Mouse (Mus musculus) forebrain, embryonic 15.5 days (tissue): ENCODE measurements around the gene Slc52a3. TPM values are rescaled to one million over a fixed set of nuclear protein-coding genes. Genes with fewer than 3 reads are reported as not detected.

Experiments
- ATAC-seq: fragments of 200-750 bp; cut with Nextera tagmentation; replicated peaks from 2 replicates; pipeline ENCODE4 v1.8.0; 2017; ENCODE audit warnings: mild to moderate bottlenecking, moderate TSS enrichment, moderate library complexity
- H3K27ac ChIP-seq: fragments of 300-500 bp; sonication (generic); replicated peaks from 2 replicates; pipeline ENCODE4 v1.5.1; 2015; ENCODE audit warnings: mild to moderate bottlenecking, inconsistent platforms
- H3K27me3 ChIP-seq: fragments of 300-500 bp; sonication (generic); 2 replicates; pipeline ENCODE4 v1.6.1; 2015; ENCODE audit warnings: inconsistent platforms
- H3K36me3 ChIP-seq: fragments of 300-500 bp; sonication (generic); 2 replicates; pipeline ENCODE4 v1.6.1; 2015; ENCODE audit warnings: mild to moderate bottlenecking, inconsistent platforms
- H3K4me1 ChIP-seq: fragments of 300-500 bp; sonication (generic); 2 replicates; pipeline ENCODE4 v1.6.1; 2015; ENCODE audit warnings: inconsistent platforms
- H3K4me2 ChIP-seq: fragments of 300-500 bp; sonication (generic); replicated peaks from 2 replicates; pipeline ENCODE4 v1.6.1; 2015; ENCODE audit warnings: mild to moderate bottlenecking, inconsistent platforms
- H3K4me3 ChIP-seq: fragments of 300-500 bp; sonication (generic); 2 replicates; pipeline ENCODE4 v1.5.1; 2015; ENCODE audit warnings: mild to moderate bottlenecking, inconsistent platforms
- H3K9ac ChIP-seq: fragments of 300-500 bp; sonication (generic); replicated peaks from 2 replicates; pipeline ENCODE4 v1.6.1; 2015; ENCODE audit warnings: mild to moderate bottlenecking, inconsistent platforms
- H3K9me3 ChIP-seq: fragments of 300-500 bp; sonication (generic); 2 replicates; pipeline ENCODE4 v1.6.1; 2016; ENCODE audit warnings: inconsistent platforms
- WGBS: fragments of 180-500 bp; shearing (Covaris S2); methylation state at CpG from one replicate; pipeline ENCODE4 v1.1.7; 2015; ENCODE audit warnings: mixed read lengths; 5-methylcytosine and 5-hydroxymethylcytosine counted together
- polyA plus RNA-seq: library from polyadenylated mRNA; unstranded; fragments of >200 nt; fragmentation: Nextera tagmentation; extraction: Ambion mirVana; gene quantifications from 2 replicates; pipeline ENCODE4 v1.2.1, GENCODE M21; 2015

Gene Slc52a3
- polyA plus RNA-seq, 1 experiment from 2014 or later = 0.84 TPM

- peaks cover 52% of the 10 kb centered on the region for H3K4me1 ChIP-seq
- no peak overlapping the region for H3K4me3 ChIP-seq
- H3K36me3 ChIP-seq = no peaks in the 10 kb centered on the region
- H3K9ac ChIP-seq = 0 out of 2 replicates have a peak overlapping the region, but pooled peaks have one; percentile 5
- WGBS = 85% methylated on average over 4 of the region's 4 CpGs
- no peaks in the 10 kb centered on the region for H3K27me3 ChIP-seq
- no peak overlapping the region for H3K27ac ChIP-seq
- no peaks in the 10 kb centered on the region for H3K9me3 ChIP-seq
- H3K4me2 ChIP-seq = no peak overlapping the region; the same call in 1 of the 2 replicates
- no peak for ATAC-seq
These were observed 18.4 kb upstream of the Slc52a3 start for GRCm38 (mm10) chr2:151977689-151978440.

- H3K4me3 ChIP-seq = no peak overlapping the region
- H3K36me3 ChIP-seq = no peaks in the 10 kb centered on the region
- no peaks in the 10 kb centered on the region for H3K27me3 ChIP-seq
- H3K4me1 ChIP-seq = peaks cover 45% of the 10 kb centered on the region
- no peaks in the 10 kb centered on the region for H3K9me3 ChIP-seq
- WGBS = 72% methylated on average over 6 of the region's 6 CpGs
- H3K4me2 ChIP-seq = peak overlapping the region; percentile 90
- H3K27ac ChIP-seq = no peak overlapping the region
- ATAC-seq = no peak
- no peak overlapping the region for H3K9ac ChIP-seq
These were observed 17.8 kb upstream of the Slc52a3 start for GRCm38 (mm10) chr2:151978494-151978893.

GRCm38 (mm10) chr2:151979470-151980354 lies 16.6 kb upstream of the Slc52a3 start, which contains the start of gene Fam110a:
Gene Fam110a, minus strand, starts transcription at chr2:151980219.
- no peaks in the 10 kb centered on the region for H3K36me3 ChIP-seq
- no peaks in the 10 kb centered on the region for H3K9me3 ChIP-seq
- peak; percentile 91 for ATAC-seq
- peaks cover 34% of the 10 kb centered on the region for H3K4me1 ChIP-seq
- H3K4me2 ChIP-seq = peak within 1 kb of the TSS; percentile 90
- peak within 1 kb of the TSS; percentile 81 for H3K4me3 ChIP-seq
- H3K27ac ChIP-seq = peak within 1 kb of the TSS; percentile 67
- no peaks in the 10 kb centered on the region for H3K27me3 ChIP-seq
- H3K9ac ChIP-seq = peak within 1 kb of the TSS; percentile 78
- under 1% methylated on average over 46 of the region's 46 CpGs for WGBS

GRCm38 (mm10) chr2:151980355-151980693 lies 16.0 kb upstream of the Slc52a3 start:
- WGBS = 23% methylated on average over 3 of the region's 3 CpGs
- H3K9me3 ChIP-seq = no peaks in the 10 kb centered on the region
- H3K36me3 ChIP-seq = no peaks in the 10 kb centered on the region
- H3K4me3 ChIP-seq = peak overlapping the region; percentile 81
- ATAC-seq = peak; percentile 47; the same call in 1 of the 2 replicates
- H3K27ac ChIP-seq = peak overlapping the region; percentile 67
- H3K9ac ChIP-seq = peak overlapping the region; percentile 78
- peak overlapping the region; percentile 90 for H3K4me2 ChIP-seq
- peaks cover 34% of the 10 kb centered on the region for H3K4me1 ChIP-seq
- no peaks in the 10 kb centered on the region for H3K27me3 ChIP-seq

- no peaks in the 10 kb centered on the region for H3K36me3 ChIP-seq
- ATAC-seq = no peak
- H3K4me3 ChIP-seq = no peak overlapping the region
- peaks cover 30% of the 10 kb centered on the region for H3K4me1 ChIP-seq
- no peak overlapping the region for H3K4me2 ChIP-seq
- no peak overlapping the region for H3K27ac ChIP-seq
- 85% methylated on average over 6 of the region's 6 CpGs for WGBS
- H3K9me3 ChIP-seq = no peaks in the 10 kb centered on the region
- no peaks in the 10 kb centered on the region for H3K27me3 ChIP-seq
- no peak overlapping the region for H3K9ac ChIP-seq
These were observed 15.0 kb upstream of the Slc52a3 start for GRCm38 (mm10) chr2:151981268-151981667.

- ATAC-seq = no peak
- Histone ChIP-seq H3K27ac (no peak overlapping the region), H3K4me2 (no peak overlapping the region), H3K4me3 (no peak overlapping the region), H3K9ac (no peak overlapping the region), H3K27me3 (no peaks in the 10 kb centered on the region), H3K4me1 (peaks cover 29% of the 10 kb centered on the region), H3K36me3 (no peaks in the 10 kb centered on the region), H3K9me3 (no peaks in the 10 kb centered on the region)
These were observed 13.8 kb upstream of the Slc52a3 start for GRCm38 (mm10) chr2:151982476-151982875.

- Histone ChIP-seq H3K9me3 (no peaks in the 10 kb centered on the region), H3K4me2 (no peak overlapping the region), H3K36me3 (no peaks in the 10 kb centered on the region), H3K27me3 (no peaks in the 10 kb centered on the region), H3K4me1 (peaks cover 13% of the 10 kb centered on the region), H3K4me3 (no peak overlapping the region), H3K9ac (no peak overlapping the region), H3K27ac (no peak overlapping the region)
- 58% methylated on average over 9 of the region's 9 CpGs for WGBS
- ATAC-seq = no peak
These were observed 12.3 kb upstream of the Slc52a3 start for GRCm38 (mm10) chr2:151984019-151984418.

- Histone ChIP-seq H3K9ac (no peak overlapping the region), H3K4me2 (no peak overlapping the region), H3K4me3 (no peak overlapping the region), H3K4me1 (peaks cover under 1% of the 10 kb centered on the region; the same call in 1 of the 2 replicates), H3K36me3 (no peaks in the 10 kb centered on the region), H3K27ac (no peak overlapping the region), H3K27me3 (no peaks in the 10 kb centered on the region), H3K9me3 (no peaks in the 10 kb centered on the region)
- no peak for ATAC-seq
- WGBS = 83% methylated on average over 7 of the region's 7 CpGs
These were observed 10.7 kb upstream of the Slc52a3 start for GRCm38 (mm10) chr2:151985426-151986172.

GRCm38 (mm10) chr2:151986958-151987357 lies 9.4 kb upstream of the Slc52a3 start:
- no peak for ATAC-seq
- no peak overlapping the region for H3K9ac ChIP-seq
- no peak overlapping the region for H3K4me3 ChIP-seq
- no peak overlapping the region for H3K4me2 ChIP-seq
- no peaks in the 10 kb centered on the region for H3K9me3 ChIP-seq
- H3K4me1 ChIP-seq = peaks cover 10% of the 10 kb centered on the region; the same call in 1 of the 2 replicates
- H3K36me3 ChIP-seq = no peaks in the 10 kb centered on the region
- 81% methylated on average over 8 of the region's 8 CpGs for WGBS
- H3K27me3 ChIP-seq = no peaks in the 10 kb centered on the region
- no peak overlapping the region for H3K27ac ChIP-seq

- Histone ChIP-seq H3K9ac (no peak overlapping the region), H3K36me3 (no peaks in the 10 kb centered on the region), H3K4me1 (peaks cover 10% of the 10 kb centered on the region; the same call in 1 of the 2 replicates), H3K4me3 (no peak overlapping the region), H3K27me3 (no peaks in the 10 kb centered on the region), H3K9me3 (no peaks in the 10 kb centered on the region), H3K27ac (no peak overlapping the region), H3K4me2 (no peak overlapping the region)
- 64% methylated on average over 2 of the region's 2 CpGs for WGBS
- no peak for ATAC-seq
These were observed 7.3 kb upstream of the Slc52a3 start for GRCm38 (mm10) chr2:151988978-151989377.

- ATAC-seq = peak; percentile 60
- Histone ChIP-seq H3K27me3 (peaks cover 12% of the 10 kb centered on the region), H3K9ac (no peak overlapping the region), H3K27ac (peak overlapping the region; percentile 56), H3K9me3 (no peaks in the 10 kb centered on the region), H3K4me2 (no peak overlapping the region), H3K36me3 (no peaks in the 10 kb centered on the region), H3K4me3 (no peak overlapping the region), H3K4me1 (peaks cover 15% of the 10 kb centered on the region; the same call in 1 of the 2 replicates)
- WGBS = 17% methylated on average over 1 of the region's 1 CpGs
These were observed 5.3 kb upstream of the Slc52a3 start for GRCm38 (mm10) chr2:151990985-151991394.
